Mouse (Mus musculus) midbrain, embryonic 11.5 days (tissue): Measurements from ENCODE around the gene Fate1. TPM values are rescaled to one million over a fixed set of nuclear protein-coding genes. Genes with fewer than 3 reads are reported as not detected.

Source experiments
- ATAC-seq: fragments of 200-750 bp; cut with Nextera tagmentation; 2 replicates; pipeline ENCODE4 v1.8.0; 2017; ENCODE audit warnings: moderate TSS enrichment, moderate library complexity; ENCODE audit not compliant: low FRiP score
- DNase-seq: peaks from one replicate; pipeline ENCODE4 v3.0.0; 2015; ENCODE audit warnings: low spot score; ENCODE audit errors: missing footprints
- H3K27ac ChIP-seq: fragments of 300-500 bp; sonication (generic); 2 replicates; pipeline ENCODE4 v1.5.1; 2014; ENCODE audit warnings: low read depth, low read length
- H3K27me3 ChIP-seq: fragments of 300-500 bp; sonication (generic); 2 replicates; pipeline ENCODE4 v1.6.1; 2014; ENCODE audit warnings: mild to moderate bottlenecking, low read length, moderate library complexity, mixed read lengths; ENCODE audit not compliant: control insufficient read depth, insufficient read depth
- H3K36me3 ChIP-seq: fragments of 300-500 bp; sonication (generic); 2 replicates; pipeline ENCODE4 v1.6.1; 2014; ENCODE audit warnings: mild to moderate bottlenecking, low read length, moderate library complexity, mixed read lengths; ENCODE audit not compliant: control insufficient read depth, insufficient read depth
- H3K4me1 ChIP-seq: fragments of 300-500 bp; sonication (generic); 2 replicates; pipeline ENCODE4 v1.6.1; 2014; ENCODE audit warnings: low read length; ENCODE audit not compliant: control insufficient read depth, insufficient read depth
- H3K4me2 ChIP-seq: fragments of 300-500 bp; sonication (generic); 2 replicates; pipeline ENCODE4 v1.6.1; 2014; ENCODE audit warnings: mild to moderate bottlenecking, moderate library complexity
- H3K4me3 ChIP-seq: fragments of 300-500 bp; sonication (generic); 2 replicates; pipeline ENCODE4 v1.5.1; 2014; ENCODE audit warnings: low read depth, low read length
- H3K9ac ChIP-seq: fragments of 300-500 bp; sonication (generic); 2 replicates; pipeline ENCODE4 v1.6.1; 2014; ENCODE audit warnings: low read length
- H3K9me3 ChIP-seq: fragments of 300-500 bp; sonication (generic); 2 replicates; pipeline ENCODE4 v1.6.1; 2016; ENCODE audit warnings: low read length; ENCODE audit not compliant: control insufficient read depth
- WGBS: fragments of 180-500 bp; shearing (Covaris S2); extraction: QIAGEN DNeasy Blood & Tissue Kit; methylation state at CpG from one replicate; pipeline ENCODE4 v1.1.7; 2014; 5-methylcytosine and 5-hydroxymethylcytosine counted together
- polyA plus RNA-seq: library from polyadenylated mRNA; unstranded; fragments of >200 nt; fragmentation: Nextera tagmentation; extraction: Ambion mirVana; gene quantifications from 2 replicates; pipeline ENCODE4 v1.2.1, GENCODE M21; 2014

The Fate1 gene
- polyA plus RNA-seq, 1 experiment from 2014 or later = not detected

DNA sequence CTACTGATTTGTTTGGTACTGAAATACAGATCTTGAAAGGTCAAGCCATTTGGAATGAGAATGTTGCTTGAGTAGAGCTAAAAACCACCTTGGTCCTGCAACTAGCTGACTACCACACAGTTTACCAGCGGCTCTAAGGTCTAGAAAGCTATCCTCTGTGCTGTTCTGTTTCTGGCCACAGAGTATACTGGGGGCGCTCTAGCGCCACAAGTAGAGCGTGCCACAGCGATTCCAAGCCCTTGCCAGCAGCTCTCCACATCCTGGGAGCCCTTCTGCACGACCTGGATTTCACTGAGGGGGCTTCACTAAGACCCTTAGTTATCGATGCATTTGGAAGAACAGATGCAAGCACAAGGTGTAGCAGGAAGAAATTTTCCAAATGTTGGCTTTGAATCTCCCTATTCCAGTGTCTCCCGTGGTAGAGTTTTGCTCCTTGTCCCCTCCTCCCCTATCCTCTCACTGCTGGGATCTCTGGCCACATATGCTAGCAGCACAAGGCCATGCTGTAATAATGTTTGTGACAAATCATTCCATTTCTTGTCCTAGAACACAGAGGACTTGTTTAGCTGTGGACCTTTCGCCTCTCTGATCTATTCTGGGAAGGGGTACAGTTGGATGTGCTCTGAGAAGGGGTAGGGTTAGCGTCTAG lies 50.1 kb downstream of the Fate1 start:
- peak; percentile 91 for DNase-seq
- Histone ChIP-seq H3K4me2 (no peak overlapping the region), H3K27me3 (no peaks in the 10 kb centered on the region), H3K9ac (no peak overlapping the region), H3K4me3 (no peak overlapping the region), H3K36me3 (no peaks in the 10 kb centered on the region), H3K27ac (no peak overlapping the region), H3K9me3 (no peaks in the 10 kb centered on the region), H3K4me1 (no peaks in the 10 kb centered on the region)
- 39% methylated on average over 10 of the region's 10 CpGs for WGBS
- 0 out of 2 replicates have a peak, but pooled peaks have one; percentile 68 for ATAC-seq

DNA sequence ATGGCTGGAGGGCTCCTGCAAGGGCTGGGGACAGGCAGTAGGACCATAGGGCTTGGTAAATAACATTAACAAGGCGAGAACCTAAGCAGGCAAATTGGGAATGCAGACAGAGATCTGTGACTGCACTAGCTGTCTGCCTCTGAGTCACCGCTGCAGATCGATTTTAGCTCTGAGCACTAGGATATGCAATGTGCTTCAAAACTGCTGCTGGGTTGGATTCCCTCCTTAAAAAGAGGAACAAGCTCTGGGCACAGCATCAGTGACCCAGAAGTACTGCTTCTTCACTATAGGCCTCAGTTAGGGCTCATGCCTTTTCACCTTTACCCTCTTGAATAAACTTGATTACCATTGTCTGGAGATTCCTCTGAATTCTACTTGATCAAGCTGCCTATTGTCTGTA lies 50.8 kb downstream of the Fate1 start:
- Histone ChIP-seq H3K9ac (no peak overlapping the region), H3K27me3 (no peaks in the 10 kb centered on the region), H3K36me3 (no peaks in the 10 kb centered on the region), H3K4me3 (no peak overlapping the region), H3K27ac (no peak overlapping the region), H3K9me3 (no peaks in the 10 kb centered on the region), H3K4me1 (no peaks in the 10 kb centered on the region), H3K4me2 (no peak overlapping the region)
- ATAC-seq = no peak
- WGBS = 69% methylated on average over 3 of the region's 3 CpGs
- DNase-seq = no peak

Other genes with a start within 250 kb of the Fate1 start
- 40.9 and 43.4 TPM in 2 replicates for gene Vma21, start 157.1 kb upstream of the Fate1 start, polyA plus RNA-seq
- 0.62 TPM in 1 of 2 replicates, not detected in the other for gene Gm1141, start 52.0 kb upstream of the Fate1 start, polyA plus RNA-seq
- 6.6 and 8.4 TPM in 2 replicates for gene Prrg3, start 10.4 kb upstream of the Fate1 start, polyA plus RNA-seq
- gene Cnga2, start 18.9 kb downstream of the Fate1 start, polyA plus RNA-seq = 0.08 and 0.11 TPM in 2 replicates
- not detected in 2 replicates for gene Magea4, start 249.0 kb downstream of the Fate1 start, polyA plus RNA-seq